Mouse (Mus musculus): Measurements from ENCODE around the gene Gda.

DNA sequence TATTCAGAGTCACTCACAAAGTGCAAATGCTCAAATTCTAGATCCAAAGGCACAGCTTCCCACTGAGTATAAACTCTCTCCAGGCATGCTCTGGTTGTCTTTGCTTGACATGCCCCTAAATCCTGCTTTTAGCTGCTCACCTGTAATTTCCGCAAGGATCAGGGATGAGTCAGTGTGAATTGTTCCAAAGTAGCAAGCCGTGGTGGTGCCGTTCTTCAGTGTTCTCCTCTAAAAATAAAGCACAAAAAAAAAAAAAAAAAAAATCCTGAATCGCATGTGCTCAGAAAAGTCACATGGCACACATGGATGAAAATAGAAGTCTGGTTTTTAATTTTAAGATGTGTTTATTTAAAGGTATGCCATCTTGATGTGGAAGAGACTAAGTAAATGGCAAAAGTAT lies 47.9 kb downstream of the Gda start:
- TF ChIP-seq POLR2A (IDR thresholded peaks at IDR 0.05; ENCODE audit: control insufficient read depth, low read depth, low read length) (no peak), CTCF (IDR thresholded peaks at IDR 0.05; ENCODE audit: control insufficient read depth, insufficient read depth, insufficient replicate concordance, low read depth, low read length) (no peak)

Measured in testis, adult 2 months (tissue).